Mouse (Mus musculus) urinary bladder, adult 2 months (tissue): ENCODE data around the gene Tas2r105. TPM values are rescaled to one million over a fixed set of nuclear protein-coding genes. Genes with fewer than 3 reads are reported as not detected.

Experiments
- DNase-seq: peaks from one replicate; pipeline ENCODE4 v3.0.0; 2022; ENCODE audit warnings: low spot score
- polyA plus RNA-seq: library from polyadenylated mRNA; depleted of rRNA; stranded (reverse); fragments of >200 nt; gene quantifications from 2 replicates; pipeline ENCODE4 v1.2.3, GENCODE M21; 2012; rRNA removed

The Tas2r105 gene
- not detected in 2 replicates for polyA plus RNA-seq

DNA sequence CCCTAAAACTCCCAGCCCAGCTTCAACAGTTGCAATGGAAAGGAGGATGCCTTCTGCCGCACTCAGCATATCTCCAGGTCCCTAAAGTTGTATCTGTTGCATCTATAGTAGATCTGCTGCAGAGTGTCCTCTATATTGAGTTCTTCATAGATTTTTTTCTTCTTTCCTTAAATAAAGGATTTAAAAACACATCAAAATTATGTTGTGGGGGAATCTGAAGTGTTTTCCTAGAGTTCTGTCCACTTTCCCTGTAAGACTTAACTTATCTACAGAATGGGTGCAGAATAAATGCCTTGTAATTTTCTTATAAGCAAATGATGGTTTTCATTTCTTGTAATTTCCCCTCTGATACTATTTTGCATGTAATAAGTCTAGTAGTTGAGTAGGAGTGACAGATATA is at the start of gene Tas2r105:
Gene Tas2r105 (minus strand): TSS at position 101 of the 400 bp plus-strand sequence.
- no peak for DNase-seq

DNA sequence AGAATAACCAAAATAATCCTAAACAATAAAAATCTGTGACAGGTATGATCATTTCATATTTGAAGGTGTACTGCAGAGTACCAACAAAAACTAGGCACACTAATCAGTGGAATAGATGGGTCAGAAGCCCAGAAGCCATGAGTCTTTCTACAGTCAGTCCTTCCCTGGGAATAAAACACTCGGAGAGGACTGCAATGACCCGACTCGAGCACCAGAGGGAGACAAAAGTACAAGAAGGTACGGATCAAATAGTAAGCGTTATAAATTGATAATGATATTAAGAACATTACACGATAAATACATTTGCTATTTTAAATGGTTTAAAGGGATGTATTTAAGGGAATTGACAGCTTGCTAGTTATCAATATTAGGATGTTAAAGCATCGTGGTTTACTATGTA is 25.5 kb upstream of the Tas2r105 start:
- DNase-seq = no peak

DNA sequence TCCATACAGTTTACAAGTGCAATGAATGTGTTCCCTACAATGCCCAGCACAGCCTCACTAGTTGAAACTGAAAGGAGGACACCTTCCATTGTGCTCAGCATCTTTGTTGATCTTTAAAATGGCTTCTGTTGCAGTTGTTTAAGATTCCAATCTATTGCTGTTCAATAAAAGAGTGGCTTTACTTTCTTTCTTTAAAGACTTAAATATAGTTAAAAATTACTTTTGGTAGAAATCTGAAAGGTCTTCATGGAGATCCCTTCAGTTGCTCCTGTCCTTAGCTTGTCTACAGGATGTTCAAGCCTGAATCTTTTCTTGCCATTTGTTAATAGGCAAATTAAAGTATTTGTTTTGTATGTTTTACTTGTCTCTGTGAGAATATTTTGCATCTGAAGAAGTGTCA is 2.7 kb upstream of the Tas2r105 start, which contains the start of gene Tas2r114:
Gene Tas2r114 (minus strand): TSS at position 101 of the 400 bp plus-strand sequence.
- no peak for DNase-seq

DNA sequence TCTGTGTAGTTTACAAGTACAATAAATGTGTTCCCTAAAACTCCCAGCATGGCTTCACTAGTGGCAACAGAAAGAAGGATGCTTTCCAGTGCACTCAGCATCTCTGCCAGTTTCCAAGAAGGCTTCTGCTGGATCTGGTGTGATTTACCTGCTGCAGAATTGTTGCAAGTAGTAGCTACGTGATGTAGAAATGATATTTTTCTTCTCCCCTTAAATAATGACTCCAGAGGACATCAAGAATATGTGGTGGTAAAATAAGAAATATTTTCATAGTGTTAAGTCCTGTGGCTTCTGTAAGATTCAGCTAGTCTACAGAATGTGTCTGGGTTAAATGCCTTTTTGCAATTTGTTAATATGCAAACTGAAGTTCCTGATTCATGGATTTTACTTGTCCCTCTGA is 1.7 kb downstream of the Tas2r105 start, which contains the start of gene Tas2r104:
Gene Tas2r104 (minus strand): TSS at position 101 of the 400 bp plus-strand sequence.
- DNase-seq = no peak

DNA sequence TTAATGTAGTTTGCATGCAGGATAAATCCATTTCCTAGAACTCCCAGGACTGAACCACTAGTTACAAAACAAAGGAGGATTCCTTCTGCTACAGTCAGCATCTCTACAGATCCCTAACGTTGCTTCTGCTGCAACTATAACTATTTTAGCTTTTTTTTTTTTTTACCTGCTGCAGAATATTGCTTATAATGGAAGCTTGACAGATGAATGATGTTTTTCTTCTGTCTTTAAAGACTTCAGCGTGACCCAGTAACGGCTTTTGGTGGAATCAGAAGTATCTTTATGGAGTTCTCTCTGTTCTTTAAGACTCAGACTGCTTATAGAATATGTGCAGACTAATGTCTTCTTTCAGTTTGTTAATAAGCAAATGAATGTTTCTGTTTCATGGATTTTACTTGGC is 8.5 kb downstream of the Tas2r105 start, which contains the start of gene Tas2r106:
Gene Tas2r106 (minus strand): TSS at position 101 of the 400 bp plus-strand sequence.
- DNase-seq = no peak

DNA sequence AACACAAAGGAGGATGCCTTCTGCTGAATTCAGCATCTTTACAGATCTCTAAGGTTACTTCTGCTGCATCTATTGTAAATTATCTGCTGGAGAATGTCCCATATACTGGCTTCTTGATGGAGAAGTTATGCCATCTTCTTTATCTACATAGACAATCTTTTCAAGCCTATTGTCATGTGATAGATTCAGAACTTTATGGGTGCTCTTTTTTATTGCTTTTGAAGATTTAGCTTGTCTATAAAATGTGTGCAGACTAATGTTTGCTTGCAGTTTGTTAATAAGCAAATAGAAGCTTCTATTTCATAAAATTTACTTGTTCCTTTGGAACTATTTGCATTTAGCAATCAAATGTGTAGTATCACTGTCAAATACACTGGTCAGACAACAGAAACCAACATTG is 27.2 kb downstream of the Tas2r105 start, which contains the start of gene Tas2r107:
Gene Tas2r107 (minus strand): TSS at position 101 of the 400 bp plus-strand sequence.
- no peak for DNase-seq

Other genes with a start within 250 kb of the Tas2r105 start
- not detected in 2 replicates for gene 5430401F13Rik, start 201.1 kb downstream of the Tas2r105 start, polyA plus RNA-seq
- not detected in 2 replicates for gene Gm6619, start 201.1 kb downstream of the Tas2r105 start, polyA plus RNA-seq
- gene Tas2r130, start 56.6 kb downstream of the Tas2r105 start, polyA plus RNA-seq = not detected in 2 replicates
- not detected in 2 replicates for gene Tas2r107, start 27.3 kb downstream of the Tas2r105 start, polyA plus RNA-seq
- not detected in 2 replicates for gene Tas2r106, start 8.6 kb downstream of the Tas2r105 start, polyA plus RNA-seq
- gene Tas2r104, start 1.8 kb downstream of the Tas2r105 start, polyA plus RNA-seq = not detected in 2 replicates
- not detected in 2 replicates for gene Tas2r114, start 2.6 kb upstream of the Tas2r105 start, polyA plus RNA-seq